Mouse (Mus musculus): ENCODE data around the gene Jkamp. TPM values are rescaled to one million over a fixed set of nuclear protein-coding genes. Genes with fewer than 3 reads are reported as not detected.
"Not testable (repeated sequence)": the region's sequence is repeated elsewhere in the genome, so short reads cannot be mapped to it uniquely, and the experiment has no call there.

The Jkamp gene
- 32.4 and 36.8 TPM in 2 replicates for polyA plus RNA-seq (2012; ENCODE audit: insufficient read depth, insufficient read length, missing spikeins)

DNA sequence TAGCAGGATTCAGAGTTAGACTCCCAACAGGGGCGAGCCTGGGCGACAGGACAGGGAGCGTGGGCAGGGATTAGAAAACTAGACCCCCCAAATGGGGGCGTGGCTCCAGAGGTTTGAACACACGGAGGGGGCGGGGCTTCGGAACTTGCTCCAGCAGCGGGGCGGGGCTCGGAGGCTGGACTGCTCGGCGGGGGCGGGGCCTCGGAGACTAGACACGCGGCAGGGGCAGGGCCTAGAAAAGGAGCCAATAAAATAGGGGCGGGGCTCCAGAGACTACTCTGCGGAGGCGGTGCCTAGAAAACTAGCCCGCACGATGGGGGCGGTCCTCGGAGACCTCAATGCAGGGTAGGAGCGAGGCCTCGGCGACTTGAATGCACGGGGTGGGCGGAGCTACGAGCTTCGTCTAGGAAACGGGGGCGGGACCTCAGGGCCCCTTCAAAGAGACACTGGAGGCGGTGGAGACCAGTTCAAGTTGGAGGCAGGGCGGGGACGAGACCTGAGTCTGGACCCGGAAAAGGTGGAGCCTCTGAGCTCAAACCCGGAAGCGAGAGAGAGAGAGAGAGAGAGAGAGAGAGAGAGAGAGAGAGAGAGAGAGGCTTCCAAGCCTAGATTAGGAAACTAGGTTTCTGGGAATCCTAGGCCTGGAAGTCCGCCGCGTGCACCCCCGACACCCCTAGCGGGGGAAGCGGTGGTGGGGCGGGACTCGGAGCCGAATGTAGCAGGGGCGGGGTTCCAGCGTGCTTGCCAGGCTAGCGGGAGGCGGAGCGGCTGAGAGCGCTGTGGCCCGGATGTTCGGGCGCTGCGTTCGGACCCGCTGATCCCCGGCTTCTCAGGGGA is at the start of gene Jkamp, which contains the start of gene L3hypdh:
Gene Jkamp (plus strand): TSS at position 261 of the 837 bp plus-strand sequence.
Gene L3hypdh (minus strand): TSS at position 111 of the 837 bp plus-strand sequence.
- peak within 1 kb of the TSS; percentile 95 for H3K27ac ChIP-seq (replicated peaks; ENCODE audit: low read depth, low read length)
- peaks cover 6% of the 10 kb centered on the region; the same call in 1 of the 2 replicates for H3K4me1 ChIP-seq (ENCODE audit: control insufficient read depth, insufficient read depth, insufficient read length, low read length)
- peak within 1 kb of the TSS; percentile 92 for H3K4me3 ChIP-seq (ENCODE audit: insufficient read depth, low read depth, low read length)

- H3K4me3 ChIP-seq (ENCODE audit: insufficient read depth, low read depth, low read length): no peak overlapping the region
- H3K27ac ChIP-seq (replicated peaks; ENCODE audit: low read depth, low read length): no peak overlapping the region
- H3K4me1 ChIP-seq (ENCODE audit: control insufficient read depth, insufficient read depth, insufficient read length, low read length): no peaks in the 10 kb centered on the region
Observed at GRCm38 (mm10) chr12:72036097-72036661, 49.2 kb upstream of the Jkamp start.

- Histone ChIP-seq H3K4me1 (ENCODE audit: control insufficient read depth, insufficient read depth, insufficient read length, low read length) (no peaks in the 10 kb centered on the region), H3K4me3 (ENCODE audit: insufficient read depth, low read depth, low read length) (no peak overlapping the region), H3K27ac (replicated peaks; ENCODE audit: low read depth, low read length) (no peak overlapping the region)
Observed at GRCm38 (mm10) chr12:72037049-72037448, 48.3 kb upstream of the Jkamp start.

GRCm38 (mm10) chr12:72038866-72039265 is 46.5 kb upstream of the Jkamp start:
- H3K4me1 ChIP-seq (ENCODE audit: control insufficient read depth, insufficient read depth, insufficient read length, low read length): no peaks in the 10 kb centered on the region
- H3K27ac ChIP-seq (replicated peaks; ENCODE audit: low read depth, low read length): no peak overlapping the region
- no peak overlapping the region for H3K4me3 ChIP-seq (ENCODE audit: insufficient read depth, low read depth, low read length)

DNA sequence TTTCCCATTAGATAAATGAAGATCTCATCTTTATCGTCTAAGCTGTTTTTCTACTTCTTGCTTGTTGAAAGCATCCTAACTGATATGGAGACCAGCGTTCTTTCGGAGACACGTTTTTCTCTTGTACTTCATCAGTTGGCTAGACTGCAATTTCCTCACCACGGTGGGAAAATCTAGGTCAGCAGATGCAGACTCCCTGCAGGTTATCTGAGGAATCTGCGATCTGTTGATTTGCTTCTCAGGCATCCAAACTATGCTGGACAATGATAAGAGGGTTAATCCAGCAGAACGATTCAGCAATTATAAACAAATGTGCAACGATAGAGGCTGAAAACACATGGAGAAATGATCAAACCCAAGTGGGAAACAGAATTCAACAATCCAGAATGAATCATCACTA is 45.9 kb upstream of the Jkamp start:
- Histone ChIP-seq H3K4me1 (ENCODE audit: control insufficient read depth, insufficient read depth, insufficient read length, low read length) (no peaks in the 10 kb centered on the region), H3K27ac (replicated peaks; ENCODE audit: low read depth, low read length) (no peak overlapping the region), H3K4me3 (ENCODE audit: insufficient read depth, low read depth, low read length) (no peak overlapping the region)

- no peak overlapping the region for H3K4me3 ChIP-seq (ENCODE audit: insufficient read depth, low read depth, low read length)
- H3K27ac ChIP-seq (replicated peaks; ENCODE audit: low read depth, low read length): no peak overlapping the region
- H3K4me1 ChIP-seq (ENCODE audit: control insufficient read depth, insufficient read depth, insufficient read length, low read length): no peaks in the 10 kb centered on the region
Observed at GRCm38 (mm10) chr12:72041238-72041637, 44.2 kb upstream of the Jkamp start.

DNA sequence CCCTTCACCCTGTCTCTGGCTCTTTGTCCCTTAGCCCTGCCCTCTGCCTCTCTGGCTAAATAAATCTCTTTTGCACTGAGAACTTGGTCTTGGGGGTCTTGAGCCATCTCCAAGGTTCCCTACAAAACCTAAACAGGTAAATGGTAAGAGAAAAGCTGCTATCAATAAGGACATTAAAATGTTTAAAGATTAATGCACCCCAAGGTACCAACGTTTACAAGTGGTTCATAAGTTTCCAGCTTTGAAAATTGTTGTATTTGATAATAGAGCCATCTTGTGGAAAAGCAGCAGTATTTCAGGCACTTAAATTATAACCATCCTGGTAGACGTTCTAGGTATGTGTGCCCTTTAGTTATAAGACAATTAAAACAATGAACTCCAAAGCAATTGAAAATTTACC is 37.9 kb upstream of the Jkamp start:
- Histone ChIP-seq H3K27ac (replicated peaks; ENCODE audit: low read depth, low read length) (no peak overlapping the region), H3K4me3 (ENCODE audit: insufficient read depth, low read depth, low read length) (no peak overlapping the region), H3K4me1 (ENCODE audit: control insufficient read depth, insufficient read depth, insufficient read length, low read length) (no peaks in the 10 kb centered on the region)

GRCm38 (mm10) chr12:72050156-72050555 is 35.2 kb upstream of the Jkamp start:
- H3K27ac ChIP-seq (replicated peaks; ENCODE audit: low read depth, low read length); H3K4me3 ChIP-seq (ENCODE audit: insufficient read depth, low read depth, low read length); H3K4me1 ChIP-seq (ENCODE audit: control insufficient read depth, insufficient read depth, insufficient read length, low read length): not testable (repeated sequence)

- Histone ChIP-seq H3K4me3 (ENCODE audit: insufficient read depth, low read depth, low read length) (no peak overlapping the region), H3K27ac (replicated peaks; ENCODE audit: low read depth, low read length) (no peak overlapping the region), H3K4me1 (ENCODE audit: control insufficient read depth, insufficient read depth, insufficient read length, low read length) (no peaks in the 10 kb centered on the region)
Observed at GRCm38 (mm10) chr12:72050821-72051220, 34.6 kb upstream of the Jkamp start.

- Histone ChIP-seq H3K27ac (replicated peaks; ENCODE audit: low read depth, low read length) (no peak overlapping the region), H3K4me3 (ENCODE audit: insufficient read depth, low read depth, low read length) (no peak overlapping the region), H3K4me1 (ENCODE audit: control insufficient read depth, insufficient read depth, insufficient read length, low read length) (no peaks in the 10 kb centered on the region)
Observed at GRCm38 (mm10) chr12:72052571-72052970, 32.8 kb upstream of the Jkamp start.

- Histone ChIP-seq H3K4me1 (ENCODE audit: control insufficient read depth, insufficient read depth, insufficient read length, low read length) (no peaks in the 10 kb centered on the region), H3K4me3 (ENCODE audit: insufficient read depth, low read depth, low read length) (no peak overlapping the region), H3K27ac (replicated peaks; ENCODE audit: low read depth, low read length) (no peak overlapping the region)
Observed at GRCm38 (mm10) chr12:72053303-72053702, 32.1 kb upstream of the Jkamp start.

GRCm38 (mm10) chr12:72053851-72054250 is 31.5 kb upstream of the Jkamp start:
- no peaks in the 10 kb centered on the region for H3K4me1 ChIP-seq (ENCODE audit: control insufficient read depth, insufficient read depth, insufficient read length, low read length)
- H3K4me3 ChIP-seq (ENCODE audit: insufficient read depth, low read depth, low read length): no peak overlapping the region
- no peak overlapping the region for H3K27ac ChIP-seq (replicated peaks; ENCODE audit: low read depth, low read length)

DNA sequence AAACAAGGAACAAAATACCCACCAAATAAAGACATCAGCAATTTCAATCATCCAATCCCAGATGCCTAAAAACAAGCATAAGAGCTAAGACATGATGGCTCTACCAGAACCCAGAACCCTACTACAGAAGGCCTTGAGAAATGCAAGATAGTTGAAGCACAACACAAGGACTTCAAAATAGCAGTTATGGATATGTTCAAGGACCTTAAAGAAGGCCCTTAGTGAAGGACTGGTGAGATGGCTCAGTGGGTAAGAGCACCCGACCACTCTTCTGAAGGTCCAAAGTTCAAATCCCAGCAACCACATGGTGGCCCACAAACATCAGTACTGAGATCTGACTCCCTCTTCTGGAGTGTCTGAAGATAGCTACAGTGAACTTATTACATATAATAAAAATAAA is 27.6 kb upstream of the Jkamp start:
- Histone ChIP-seq H3K4me1 (ENCODE audit: control insufficient read depth, insufficient read depth, insufficient read length, low read length) (no peaks in the 10 kb centered on the region), H3K27ac (replicated peaks; ENCODE audit: low read depth, low read length) (no peak overlapping the region), H3K4me3 (ENCODE audit: insufficient read depth, low read depth, low read length) (no peak overlapping the region)

DNA sequence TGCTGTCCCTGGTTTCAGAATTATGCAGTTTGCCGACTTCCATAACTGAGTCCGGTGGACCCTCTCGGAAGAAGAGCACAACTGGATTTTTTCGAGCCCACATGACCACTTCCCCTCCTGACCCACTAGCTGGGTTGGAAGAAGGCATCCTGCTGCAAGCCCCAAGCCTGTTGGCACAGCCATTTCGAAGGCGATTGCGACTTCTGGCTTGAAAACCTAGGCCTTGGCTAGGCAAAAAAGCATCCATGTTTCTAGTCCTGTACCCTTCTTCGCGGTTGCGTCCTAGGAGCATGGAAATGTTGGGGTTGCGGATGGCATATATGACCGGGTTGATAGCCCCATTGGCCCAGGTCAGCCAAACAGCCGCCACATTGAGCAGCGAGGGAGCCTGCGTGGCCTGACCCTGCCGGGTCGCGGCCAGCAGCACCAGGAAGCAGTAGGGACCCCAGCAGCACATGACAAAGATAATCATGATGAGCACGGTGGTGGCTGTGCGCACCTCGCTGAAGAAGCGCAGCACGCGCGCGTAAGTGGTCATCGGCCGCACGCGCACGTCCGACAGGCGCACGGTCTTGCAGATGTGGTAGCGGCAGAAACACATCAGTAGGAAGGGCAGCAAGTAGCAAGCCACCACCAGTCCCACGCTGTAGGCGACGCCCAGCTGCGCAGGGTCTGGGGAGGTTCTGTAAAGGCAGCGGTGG is 15.6 kb upstream of the Jkamp start:
- peak overlapping the region; percentile 51 for H3K4me3 ChIP-seq (ENCODE audit: insufficient read depth, low read depth, low read length)
- H3K27ac ChIP-seq (replicated peaks; ENCODE audit: low read depth, low read length): no peak overlapping the region
- no peaks in the 10 kb centered on the region; the same call in 1 of the 2 replicates for H3K4me1 ChIP-seq (ENCODE audit: control insufficient read depth, insufficient read depth, insufficient read length, low read length)
